10 mouse cellular contexts compared by ENCODE assay signal in genomic region chr3:96401474-96401831, GRCm38 (mm10). TPM values are rescaled to one million over a fixed set of nuclear protein-coding genes. Genes with fewer than 3 reads are reported as not detected.
A peak's percentile ranks its signal among the peaks of the same experiment; 100 is the strongest.
DNase-seq lines count a peak whose midpoint lies in the region; ATAC-seq and TF ChIP-seq lines count a peak whose summit lies in the region.
"Had no signal": no experiment of that assay in that cellular context is flagged by ENCODE, and none has a peak within 500 bp of the region (broad histone marks: within the 10 kb centered on the region; RNA-seq: fewer than 3 reads in every experiment).

No protein-coding gene starts in this region.

- TF ChIP-seq EP300 in heart, postnatal 0 days (IDR thresholded peaks at IDR 0.05; ENCODE audit: low read depth) = no peak

- H3K4me1 ChIP-seq in heart, postnatal 0 days (ENCODE audit: control insufficient read depth, insufficient read depth) = no peaks in the 10 kb centered on the region
- peaks cover 13% of the 10 kb centered on the region for H3K4me1 ChIP-seq in embryonic facial prominence, embryonic 10.5 days
- H3K4me1 ChIP-seq in intestine, embryonic 14.5 days (replicated peaks; ENCODE audit: control insufficient read depth, insufficient read depth, low read length) = 0 out of 2 replicates have a peak, but pooled peaks cover 6% of the 10 kb centered on the region
- H3K4me1 ChIP-seq in midbrain, embryonic 16.5 days (ENCODE audit: control insufficient read depth, insufficient read depth, low read length) = no peaks in the 10 kb centered on the region

- H3K27me3 ChIP-seq in heart, postnatal 0 days (ENCODE audit: control insufficient read depth, insufficient read depth, low read length) = peaks cover 97% of the 10 kb centered on the region
- peaks cover 100% of the 10 kb centered on the region for H3K27me3 ChIP-seq in embryonic facial prominence, embryonic 10.5 days (replicated peaks; ENCODE audit: low read depth, poor library complexity, severe bottlenecking)
- H3K27me3 ChIP-seq in intestine, embryonic 14.5 days (replicated peaks; ENCODE audit: control insufficient read depth, insufficient read depth, low read length) = peaks cover 99% of the 10 kb centered on the region
- H3K27me3 ChIP-seq in midbrain, embryonic 16.5 days (ENCODE audit: control insufficient read depth, insufficient read depth, low read depth, low read length) = peaks cover 80% of the 10 kb centered on the region
- H3K27me3 ChIP-seq: Patski had no signal

- H3K9ac ChIP-seq in heart, postnatal 0 days (replicated peaks; ENCODE audit: low read depth, low read length) = no peak overlapping the region
- no peak overlapping the region for H3K9ac ChIP-seq in intestine, embryonic 14.5 days (ENCODE audit: low read length)
- no peak overlapping the region for H3K9ac ChIP-seq in midbrain, embryonic 16.5 days (ENCODE audit: low read depth, low read length)

- no peak for ATAC-seq in heart, postnatal 0 days (ENCODE audit: insufficient read depth, low read depth)
- peak; percentile 5; the same call in 1 of the 2 replicates for ATAC-seq in intestine, embryonic 14.5 days (replicated peaks; ENCODE audit: low FRiP score, low TSS enrichment, low read depth)
- no peak for ATAC-seq in midbrain, embryonic 16.5 days

- H3K4me3 ChIP-seq in heart, postnatal 0 days (ENCODE audit: low read depth, low read length) = peak overlapping the region; percentile 22
- peak overlapping the region; percentile 65 for H3K4me3 ChIP-seq in embryonic facial prominence, embryonic 10.5 days
- H3K4me3 ChIP-seq in intestine, embryonic 14.5 days (ENCODE audit: low read depth, low read length) = peak overlapping the region; percentile 33
- H3K4me3 ChIP-seq in midbrain, embryonic 16.5 days (ENCODE audit: low read depth, low read length) = peak overlapping the region; percentile 19

- H3K4me2 ChIP-seq in heart, postnatal 0 days (ENCODE audit: low read depth, low read length) = peak overlapping the region; percentile 18; the same call in 1 of the 2 replicates
- peak overlapping the region; percentile 43 for H3K4me2 ChIP-seq in intestine, embryonic 14.5 days (ENCODE audit: low read length)
- peak overlapping the region; percentile 35 for H3K4me2 ChIP-seq in midbrain, embryonic 16.5 days (ENCODE audit: low read length)

- WGBS in heart, postnatal 0 days = 5% methylated on average over 13 of the region's 13 CpGs
- WGBS in embryonic facial prominence, embryonic 10.5 days = 3% methylated on average over 13 of the region's 13 CpGs
- 2% methylated on average over 13 of the region's 13 CpGs for WGBS in intestine, embryonic 14.5 days
- 1% methylated on average over 13 of the region's 13 CpGs for WGBS in midbrain, embryonic 16.5 days

- DNase-seq in heart, postnatal 0 days (ENCODE audit: low spot score) = no peak
- no peak for DNase-seq in heart, adult 8-10 months (ENCODE audit: low spot score)
- DNase-seq in embryonic facial prominence, embryonic 10.5 days (ENCODE audit: low spot score) = no peak
- DNase-seq in intestine, embryonic 14.5 days (ENCODE audit: low spot score) = no peak
- no peak for DNase-seq in adrenal gland, adult 18-20 months (ENCODE audit: low spot score in 2 of 2)
- DNase-seq in spleen, adult 12 weeks (ENCODE audit: low spot score) = no peak
- no peak for DNase-seq in thymus, postnatal 0 days (ENCODE audit: low spot score)
- DNase-seq: lung, postnatal 14 days had no signal

- no peaks in the 10 kb centered on the region for H3K9me3 ChIP-seq in heart, postnatal 0 days (replicated peaks; ENCODE audit: control insufficient read depth, low read length)
- peaks cover 6% of the 10 kb centered on the region; the same call in 1 of the 2 replicates for H3K9me3 ChIP-seq in embryonic facial prominence, embryonic 10.5 days
- 0 out of 2 replicates have a peak, but pooled peaks cover 2% of the 10 kb centered on the region for H3K9me3 ChIP-seq in intestine, embryonic 14.5 days (ENCODE audit: control insufficient read depth, low read length)
- H3K9me3 ChIP-seq in midbrain, embryonic 16.5 days (replicated peaks; ENCODE audit: control insufficient read depth, low read length, poor library complexity, severe bottlenecking) = no peaks in the 10 kb centered on the region

- TF ChIP-seq CTCF in heart, postnatal 0 days (IDR thresholded peaks at IDR 0.05; ENCODE audit: low read depth) = no peak

- H3K36me3 ChIP-seq in heart, postnatal 0 days (replicated peaks; ENCODE audit: control insufficient read depth, insufficient read depth, low read length) = no peaks in the 10 kb centered on the region
- no peaks in the 10 kb centered on the region for H3K36me3 ChIP-seq in embryonic facial prominence, embryonic 10.5 days (replicated peaks)
- H3K36me3 ChIP-seq in intestine, embryonic 14.5 days (ENCODE audit: control insufficient read depth, insufficient read depth, low read length) = no peaks in the 10 kb centered on the region
- no peaks in the 10 kb centered on the region for H3K36me3 ChIP-seq in midbrain, embryonic 16.5 days (ENCODE audit: control insufficient read depth, insufficient read depth, low read length)

- no peak overlapping the region for H3K27ac ChIP-seq in heart, postnatal 0 days (ENCODE audit: low read depth)
- H3K27ac ChIP-seq in embryonic facial prominence, embryonic 10.5 days (replicated peaks) = no peak overlapping the region
- no peak overlapping the region for H3K27ac ChIP-seq in intestine, embryonic 14.5 days (ENCODE audit: low read depth)
- no peak overlapping the region for H3K27ac ChIP-seq in midbrain, embryonic 16.5 days (ENCODE audit: low read length)

RNA-seq across cellular contexts. Expression of gene BC107364, which starts 50.7 kb away (rescaled TPM):
- not detected in 2 replicates for total RNA-seq in heart, postnatal 0 days (2014; rRNA removed; ENCODE audit: low replicate concordance)
- 0.40 and 0.41 TPM in 2 replicates for polyA plus RNA-seq in heart, postnatal 0 days (2015; fragmentation: Nextera tagmentation; extraction: Ambion mirVana)
- total RNA-seq in heart, adult 8-10 months (2022) = not detected
- not detected in 2 replicates for polyA plus RNA-seq in embryonic facial prominence, embryonic 10.5 days (2016; fragmentation: Nextera tagmentation; extraction: Ambion mirVana)
- not detected in 2 replicates for polyA plus RNA-seq in intestine, embryonic 14.5 days (2014; fragmentation: Nextera tagmentation; extraction: Ambion mirVana)
- polyA plus RNA-seq in midbrain, embryonic 16.5 days (2015; fragmentation: Nextera tagmentation; extraction: Ambion mirVana) = not detected in 2 replicates
- total RNA-seq in adrenal gland, adult 18-20 months (2021) = not detected
- polyA plus RNA-seq in thymus, postnatal 0 days (2015; fragmentation: Nextera tagmentation; extraction: Ambion mirVana) = 0.46 and 0.55 TPM in 2 replicates
- polyA plus RNA-seq: Patski had no signal
